Mouse (Mus musculus): ENCODE results near the gene 1700029F12Rik.
"Not testable (repeated sequence)": the region's sequence is repeated elsewhere in the genome, so short reads cannot be mapped to it uniquely, and the experiment has no call there.

The 1700029F12Rik gene

GRCm38 (mm10) chr13:97034262-97034661 lies at the start of gene 1700029F12Rik:
1700029F12Rik (minus strand) TSS chr13:97034362.
- in situ Hi-C loops (cut with MboI; ENCODE audit: low sequenced_read_pairs): no loop called here

- in situ Hi-C loops (cut with MboI; ENCODE audit: low sequenced_read_pairs): no loop called here
Observed at GRCm38 (mm10) chr13:97082432-97082831, 48.3 kb upstream of the 1700029F12Rik start.

- in situ Hi-C loops (cut with MboI; ENCODE audit: low sequenced_read_pairs): no loop called here
Observed at GRCm38 (mm10) chr13:97080615-97081014, 46.5 kb upstream of the 1700029F12Rik start.

- in situ Hi-C loops (cut with MboI; ENCODE audit: low sequenced_read_pairs): no loop called here
Observed at GRCm38 (mm10) chr13:97080201-97080600, 46.0 kb upstream of the 1700029F12Rik start.

GRCm38 (mm10) chr13:97077556-97077955 lies 43.4 kb upstream of the 1700029F12Rik start:
- in situ Hi-C loops (cut with MboI; ENCODE audit: low sequenced_read_pairs): no loop called here

GRCm38 (mm10) chr13:97073497-97073896 lies 39.3 kb upstream of the 1700029F12Rik start:
- in situ Hi-C loops (cut with MboI; ENCODE audit: low sequenced_read_pairs): no loop called here

- in situ Hi-C loops (cut with MboI; ENCODE audit: low sequenced_read_pairs): no loop called here
Observed at GRCm38 (mm10) chr13:97071626-97072241, 37.6 kb upstream of the 1700029F12Rik start.

GRCm38 (mm10) chr13:97070931-97071625 lies 36.9 kb upstream of the 1700029F12Rik start:
- in situ Hi-C loops (cut with MboI; ENCODE audit: low sequenced_read_pairs): no loop called here

- in situ Hi-C loops (cut with MboI; ENCODE audit: low sequenced_read_pairs): no loop called here
Observed at GRCm38 (mm10) chr13:97068151-97068550, 34.0 kb upstream of the 1700029F12Rik start.

- in situ Hi-C loops (cut with MboI; ENCODE audit: low sequenced_read_pairs): no loop called here
Observed at GRCm38 (mm10) chr13:97067691-97068090, 33.5 kb upstream of the 1700029F12Rik start.

- in situ Hi-C loops (cut with MboI; ENCODE audit: low sequenced_read_pairs): no loop called here
Observed at GRCm38 (mm10) chr13:97066649-97067550, 32.7 kb upstream of the 1700029F12Rik start, which contains the start of gene Fam169a. Fam169a (plus strand) TSS chr13:97067286.

- in situ Hi-C loops (cut with MboI; ENCODE audit: low sequenced_read_pairs): not testable (repeated sequence)
Observed at GRCm38 (mm10) chr13:97064844-97065621, 30.9 kb upstream of the 1700029F12Rik start.

- in situ Hi-C loops (cut with MboI; ENCODE audit: low sequenced_read_pairs): no loop called here
Observed at GRCm38 (mm10) chr13:97064413-97064812, 30.3 kb upstream of the 1700029F12Rik start.

GRCm38 (mm10) chr13:97063431-97063830 lies 29.3 kb upstream of the 1700029F12Rik start:
- in situ Hi-C loops (cut with MboI; ENCODE audit: low sequenced_read_pairs): no loop called here

- in situ Hi-C loops (cut with MboI; ENCODE audit: low sequenced_read_pairs): no loop called here
Observed at GRCm38 (mm10) chr13:97062151-97062550, 28.0 kb upstream of the 1700029F12Rik start.

- in situ Hi-C loops (cut with MboI; ENCODE audit: low sequenced_read_pairs): no loop called here
Observed at GRCm38 (mm10) chr13:97060331-97060730, 26.2 kb upstream of the 1700029F12Rik start.

GRCm38 (mm10) chr13:97059746-97060145 lies 25.6 kb upstream of the 1700029F12Rik start:
- in situ Hi-C loops (cut with MboI; ENCODE audit: low sequenced_read_pairs): no loop called here

- in situ Hi-C loops (cut with MboI; ENCODE audit: low sequenced_read_pairs): no loop called here
Observed at GRCm38 (mm10) chr13:97057817-97058216, 23.7 kb upstream of the 1700029F12Rik start.

GRCm38 (mm10) chr13:97053844-97054243 lies 19.7 kb upstream of the 1700029F12Rik start:
- in situ Hi-C loops (cut with MboI; ENCODE audit: low sequenced_read_pairs): no loop called here

- in situ Hi-C loops (cut with MboI; ENCODE audit: low sequenced_read_pairs): no loop called here
Observed at GRCm38 (mm10) chr13:97052667-97053066, 18.5 kb upstream of the 1700029F12Rik start.

- in situ Hi-C loops (cut with MboI; ENCODE audit: low sequenced_read_pairs): no loop called here
Observed at GRCm38 (mm10) chr13:97051158-97051557, 17.0 kb upstream of the 1700029F12Rik start.

Measured in CH12F3 (cell line).